Mouse (Mus musculus) limb, embryonic 15.5 days (tissue): ENCODE results near the gene Adamts20. TPM values are rescaled to one million over a fixed set of nuclear protein-coding genes. Genes with fewer than 3 reads are reported as not detected.

Experiments
- polyA plus RNA-seq: library from polyadenylated mRNA; unstranded; fragments of >200 nt; fragmentation: Nextera tagmentation; extraction: Ambion mirVana; gene quantifications from 2 replicates; pipeline ENCODE4 v1.2.1, GENCODE M21; 2015

The Adamts20 gene
- polyA plus RNA-seq, 1 experiment from 2014 or later: 4.3 TPM

Other genes starting within 250 kb of the Adamts20 start
- 8.9 and 9.7 TPM in 2 replicates for gene Pus7l, start 78.1 kb upstream of the Adamts20 start, polyA plus RNA-seq
- 9.7 TPM in 2 replicates for gene Irak4, start 78.2 kb upstream of the Adamts20 start, polyA plus RNA-seq
- 87.4 and 88.8 TPM in 2 replicates for gene Twf1, start 124.5 kb upstream of the Adamts20 start, polyA plus RNA-seq
- gene Tmem117, start 163.8 kb upstream of the Adamts20 start, polyA plus RNA-seq: 5.1 and 8.0 TPM in 2 replicates